Mouse (Mus musculus) thymus, adult 2 months (tissue): ENCODE measurements around the gene Wwox.

ENCODE experiments used
- CTCF ChIP-seq: fragments of 200-500 bp; IDR thresholded peaks from 2 replicates; pipeline ENCODE4 v1.5.1; 2012; ENCODE audit warnings: mild to moderate bottlenecking, control low read depth, low read length, moderate library complexity, borderline replicate concordance; ENCODE audit not compliant: control insufficient read depth, poor library complexity, insufficient read depth; ENCODE audit errors: extremely low read depth
- POLR2A ChIP-seq: fragments of 200-500 bp; IDR thresholded peaks from 2 replicates; pipeline ENCODE4 v1.6.1; 2012; ENCODE audit warnings: mild to moderate bottlenecking, low read length, control low read depth, moderate library complexity; ENCODE audit not compliant: control insufficient read depth, poor library complexity, insufficient read depth; ENCODE audit errors: extremely low read depth

- TF ChIP-seq POLR2A: no peak
- TF ChIP-seq CTCF: no peak
Measured at GRCm38 (mm10) chr8:115065386-115065785, 625.9 kb downstream of the Wwox start.
